Mouse (Mus musculus): ENCODE measurements around the gene Vipr1.

The Vipr1 gene

GRCm38 (mm10) chr9:121708506-121709486 is 66.3 kb downstream of the Vipr1 start:
- Histone ChIP-seq H3K4me3 (replicated peaks; ENCODE audit: low read length) (no peak overlapping the region), H3K36me3 (ENCODE audit: insufficient read depth, low read length) (peaks cover 21% of the 10 kb centered on the region), H3K4me1 (replicated peaks; ENCODE audit: low read depth, low read length) (peaks cover 39% of the 10 kb centered on the region), H3K9me3 (ENCODE audit: low read length) (no peaks in the 10 kb centered on the region), H3K27me3 (ENCODE audit: insufficient read depth, low read length) (no peaks in the 10 kb centered on the region; the same call in 1 of the 2 replicates)
- TF ChIP-seq CTCF (conservative IDR thresholded peaks at IDR 0.05; ENCODE audit: low read length) (no peak), NANOG (IDR thresholded peaks at IDR 0.05; ENCODE audit: borderline replicate concordance, low read length) (no peak), POU5F1 (IDR thresholded peaks at IDR 0.05; ENCODE audit: borderline replicate concordance, low read length) (no peak)

GRCm38 (mm10) chr9:121709898-121710583 is 67.5 kb downstream of the Vipr1 start, which contains the start of gene Ss18l2:
Ss18l2 (plus strand) TSS chr9:121710329.
- Histone ChIP-seq H3K36me3 (ENCODE audit: insufficient read depth, low read length) (peaks cover 21% of the 10 kb centered on the region), H3K9me3 (ENCODE audit: low read length) (no peaks in the 10 kb centered on the region), H3K4me3 (replicated peaks; ENCODE audit: low read length) (peak within 1 kb of the TSS; percentile 99), H3K27me3 (ENCODE audit: insufficient read depth, low read length) (no peaks in the 10 kb centered on the region; the same call in 1 of the 2 replicates), H3K4me1 (replicated peaks; ENCODE audit: low read depth, low read length) (peaks cover 31% of the 10 kb centered on the region)
- TF ChIP-seq CTCF (conservative IDR thresholded peaks at IDR 0.05; ENCODE audit: low read length) (no peak), NANOG (IDR thresholded peaks at IDR 0.05; ENCODE audit: borderline replicate concordance, low read length) (no peak), POU5F1 (IDR thresholded peaks at IDR 0.05; ENCODE audit: borderline replicate concordance, low read length) (no peak)

- peaks cover 25% of the 10 kb centered on the region for H3K4me1 ChIP-seq (replicated peaks; ENCODE audit: low read depth, low read length)
- H3K4me3 ChIP-seq (replicated peaks; ENCODE audit: low read length) = peak overlapping the region; percentile 99
- H3K9me3 ChIP-seq (ENCODE audit: low read length) = no peaks in the 10 kb centered on the region
- TF ChIP-seq NANOG (IDR thresholded peaks at IDR 0.05; ENCODE audit: borderline replicate concordance, low read length) (no peak), POU5F1 (IDR thresholded peaks at IDR 0.05; ENCODE audit: borderline replicate concordance, low read length) (no peak), CTCF (conservative IDR thresholded peaks at IDR 0.05; ENCODE audit: low read length) (no peak)
- peaks cover 21% of the 10 kb centered on the region for H3K36me3 ChIP-seq (ENCODE audit: insufficient read depth, low read length)
- no peaks in the 10 kb centered on the region; the same call in 1 of the 2 replicates for H3K27me3 ChIP-seq (ENCODE audit: insufficient read depth, low read length)
Observed at GRCm38 (mm10) chr9:121710584-121710975, 68.1 kb downstream of the Vipr1 start.

GRCm38 (mm10) chr9:121717048-121717447 is 74.5 kb downstream of the Vipr1 start:
- H3K9me3 ChIP-seq (ENCODE audit: low read length) = no peaks in the 10 kb centered on the region
- H3K4me3 ChIP-seq (replicated peaks; ENCODE audit: low read length) = no peak overlapping the region
- H3K27me3 ChIP-seq (ENCODE audit: insufficient read depth, low read length) = peaks cover 8% of the 10 kb centered on the region
- peaks cover 18% of the 10 kb centered on the region for H3K36me3 ChIP-seq (ENCODE audit: insufficient read depth, low read length)
- peaks cover 23% of the 10 kb centered on the region for H3K4me1 ChIP-seq (replicated peaks; ENCODE audit: low read depth, low read length)
- TF ChIP-seq POU5F1 (IDR thresholded peaks at IDR 0.05; ENCODE audit: borderline replicate concordance, low read length) (no peak), NANOG (IDR thresholded peaks at IDR 0.05; ENCODE audit: borderline replicate concordance, low read length) (no peak), CTCF (conservative IDR thresholded peaks at IDR 0.05; ENCODE audit: low read length) (no peak)

GRCm38 (mm10) chr9:121718070-121718705 is 75.7 kb downstream of the Vipr1 start:
- Histone ChIP-seq H3K9me3 (ENCODE audit: low read length) (no peaks in the 10 kb centered on the region), H3K36me3 (ENCODE audit: insufficient read depth, low read length) (peaks cover 7% of the 10 kb centered on the region), H3K27me3 (ENCODE audit: insufficient read depth, low read length) (peaks cover 8% of the 10 kb centered on the region), H3K4me3 (replicated peaks; ENCODE audit: low read length) (peak overlapping the region; percentile 83), H3K4me1 (replicated peaks; ENCODE audit: low read depth, low read length) (peaks cover 23% of the 10 kb centered on the region)
- TF ChIP-seq CTCF (conservative IDR thresholded peaks at IDR 0.05; ENCODE audit: low read length) (no peak), POU5F1 (IDR thresholded peaks at IDR 0.05; ENCODE audit: borderline replicate concordance, low read length) (no peak), NANOG (IDR thresholded peaks at IDR 0.05; ENCODE audit: borderline replicate concordance, low read length) (no peak)

- 0 out of 2 replicates have a peak, but pooled peaks have one; percentile 9 for TF ChIP-seq NANOG (IDR thresholded peaks at IDR 0.05; ENCODE audit: borderline replicate concordance, low read length)
- TF ChIP-seq CTCF (conservative IDR thresholded peaks at IDR 0.05; ENCODE audit: low read length) = no peak
- H3K9me3 ChIP-seq (ENCODE audit: low read length) = no peaks in the 10 kb centered on the region
- H3K27me3 ChIP-seq (ENCODE audit: insufficient read depth, low read length) = peaks cover 8% of the 10 kb centered on the region
- peak within 1 kb of the TSS; percentile 83 for H3K4me3 ChIP-seq (replicated peaks; ENCODE audit: low read length)
- H3K36me3 ChIP-seq (ENCODE audit: insufficient read depth, low read length) = peaks cover 3% of the 10 kb centered on the region
- H3K4me1 ChIP-seq (replicated peaks; ENCODE audit: low read depth, low read length) = peaks cover 23% of the 10 kb centered on the region
Observed at GRCm38 (mm10) chr9:121718792-121719318, 76.3 kb downstream of the Vipr1 start, which contains the start of gene Nktr. Nktr (plus strand) TSS chr9:121719169.

- no peak for TF ChIP-seq POU5F1 (IDR thresholded peaks at IDR 0.05; ENCODE audit: borderline replicate concordance, low read length)
- TF ChIP-seq NANOG (IDR thresholded peaks at IDR 0.05; ENCODE audit: borderline replicate concordance, low read length) = no peak
- no peak for TF ChIP-seq CTCF (conservative IDR thresholded peaks at IDR 0.05; ENCODE audit: low read length)
- Histone ChIP-seq H3K36me3 (ENCODE audit: insufficient read depth, low read length) (peaks cover 3% of the 10 kb centered on the region), H3K27me3 (ENCODE audit: insufficient read depth, low read length) (peaks cover 8% of the 10 kb centered on the region), H3K4me1 (replicated peaks; ENCODE audit: low read depth, low read length) (peaks cover 23% of the 10 kb centered on the region), H3K4me3 (replicated peaks; ENCODE audit: low read length) (peak overlapping the region; percentile 83), H3K9me3 (ENCODE audit: low read length) (no peaks in the 10 kb centered on the region)
Observed at GRCm38 (mm10) chr9:121719347-121720331, 77.1 kb downstream of the Vipr1 start.
